Mouse (Mus musculus) lung, adult 2 months (tissue): ENCODE results near the gene Scn10a.

Source experiments
- CTCF ChIP-seq: fragments of 200-500 bp; IDR thresholded peaks from 2 replicates; pipeline ENCODE4 v1.5.1; 2011; ENCODE audit warnings: mild to moderate bottlenecking, low read length, control low read depth; ENCODE audit not compliant: insufficient read depth
- POLR2A ChIP-seq: fragments of 200-500 bp; IDR thresholded peaks from 2 replicates; pipeline ENCODE4 v1.6.1; 2011; ENCODE audit warnings: low read depth, mild to moderate bottlenecking, control low read depth, low read length, borderline replicate concordance; ENCODE audit errors: extremely low read depth

GRCm38 (mm10) chr9:119759457-119759856 lies 40.3 kb upstream of the Scn10a start:
- TF ChIP-seq CTCF (no peak), POLR2A (no peak)
